Mouse (Mus musculus): Measurements from ENCODE around the gene Nphp1. TPM values are rescaled to one million over a fixed set of nuclear protein-coding genes. Genes with fewer than 3 reads are reported as not detected.

Gene Nphp1
- polyA plus RNA-seq (2012; rRNA removed), result 21.0 and 25.9 TPM in 2 replicates

DNA sequence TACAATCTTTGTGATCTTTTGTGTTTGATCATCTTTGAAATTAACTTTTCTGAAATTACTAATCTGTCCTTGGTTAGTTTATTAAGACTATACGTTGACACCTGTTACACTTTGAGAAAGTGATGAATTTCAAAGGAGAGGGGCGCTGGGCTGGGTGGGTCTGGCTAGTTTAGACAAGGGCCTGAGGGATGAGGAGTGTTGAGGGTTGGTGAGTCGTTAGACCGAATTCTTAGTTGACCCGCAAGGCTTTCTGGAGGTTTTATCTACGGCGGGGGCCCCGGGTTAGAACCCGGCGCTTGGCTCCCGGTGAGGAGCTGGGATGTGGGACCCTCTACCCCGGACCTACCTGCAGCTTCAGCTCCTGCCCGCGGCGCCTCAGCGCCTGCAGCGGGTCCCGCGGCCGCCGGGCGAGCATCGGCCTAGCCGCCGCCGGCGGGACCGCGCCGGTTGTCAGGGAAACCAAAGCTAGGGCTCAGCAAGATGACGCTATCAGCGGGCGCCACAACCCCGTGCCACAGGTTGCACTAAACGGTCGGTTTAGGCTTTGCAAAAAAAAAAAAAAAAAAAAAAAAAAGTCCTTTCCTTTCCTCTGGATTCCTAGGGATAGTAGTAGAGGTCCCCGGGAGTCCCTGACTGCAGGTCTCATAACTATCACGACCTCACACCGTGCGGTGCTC is at the start of gene Nphp1:
Nphp1 (minus strand) TSS at position 458 of the 677 bp plus-strand sequence.
- Histone ChIP-seq H3K27ac (ENCODE audit: insufficient read depth, low read depth, low read length) (peak within 1 kb of the TSS; percentile 62; the same call in 1 of the 2 replicates), H3K27me3 (replicated peaks; ENCODE audit: control insufficient read depth, insufficient read depth, low read length) (no peaks in the 10 kb centered on the region), H3K4me1 (ENCODE audit: control insufficient read depth, insufficient read depth, low read length) (peaks cover 10% of the 10 kb centered on the region), H3K4me3 (ENCODE audit: insufficient read depth, low read depth, low read length) (peak within 1 kb of the TSS; percentile 69), H3K36me3 (ENCODE audit: control insufficient read depth, insufficient read depth, low read length) (no peaks in the 10 kb centered on the region)
- under 1% methylated on average over 40 of the region's 40 CpGs for WGBS
- TF ChIP-seq POLR2A (IDR thresholded peaks at IDR 0.05; ENCODE audit: low read depth, low read length) (no peak), CTCF (conservative IDR thresholded peaks at IDR 0.05; ENCODE audit: insufficient read depth, insufficient read length, low read depth, low read length) (no peak)
- peak; percentile 91 for DNase-seq

DNA sequence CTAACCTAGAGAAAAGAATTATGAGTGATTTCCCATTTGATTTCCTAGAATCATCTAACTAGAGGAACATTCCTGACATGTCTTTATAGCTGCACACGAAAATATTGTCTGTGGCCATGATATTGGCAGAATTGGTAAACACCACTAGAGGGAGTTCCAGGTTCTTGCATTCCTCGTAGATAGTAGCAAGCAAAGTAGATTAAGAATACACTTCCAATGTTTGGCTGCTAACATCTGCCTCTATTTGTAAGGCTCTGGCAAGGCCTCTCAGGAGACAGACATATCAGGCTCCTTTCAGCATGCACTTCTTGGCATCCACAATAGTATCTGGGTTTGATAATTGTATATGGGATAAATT is 44.1 kb upstream of the Nphp1 start:
- no peak overlapping the region for H3K27ac ChIP-seq (ENCODE audit: insufficient read depth, low read depth, low read length)
- no peaks in the 10 kb centered on the region for H3K36me3 ChIP-seq (ENCODE audit: control insufficient read depth, insufficient read depth, low read length)
- DNase-seq, result peak; percentile 41
- TF ChIP-seq POLR2A (IDR thresholded peaks at IDR 0.05; ENCODE audit: low read depth, low read length) (no peak), CTCF (conservative IDR thresholded peaks at IDR 0.05; ENCODE audit: insufficient read depth, insufficient read length, low read depth, low read length) (no peak)
- H3K4me1 ChIP-seq (ENCODE audit: control insufficient read depth, insufficient read depth, low read length), result no peaks in the 10 kb centered on the region; the same call in 1 of the 2 replicates
- H3K27me3 ChIP-seq (replicated peaks; ENCODE audit: control insufficient read depth, insufficient read depth, low read length), result no peaks in the 10 kb centered on the region
- H3K4me3 ChIP-seq (ENCODE audit: insufficient read depth, low read depth, low read length), result no peak overlapping the region
- WGBS, result 6% methylated on average over 2 of the region's 2 CpGs

DNA sequence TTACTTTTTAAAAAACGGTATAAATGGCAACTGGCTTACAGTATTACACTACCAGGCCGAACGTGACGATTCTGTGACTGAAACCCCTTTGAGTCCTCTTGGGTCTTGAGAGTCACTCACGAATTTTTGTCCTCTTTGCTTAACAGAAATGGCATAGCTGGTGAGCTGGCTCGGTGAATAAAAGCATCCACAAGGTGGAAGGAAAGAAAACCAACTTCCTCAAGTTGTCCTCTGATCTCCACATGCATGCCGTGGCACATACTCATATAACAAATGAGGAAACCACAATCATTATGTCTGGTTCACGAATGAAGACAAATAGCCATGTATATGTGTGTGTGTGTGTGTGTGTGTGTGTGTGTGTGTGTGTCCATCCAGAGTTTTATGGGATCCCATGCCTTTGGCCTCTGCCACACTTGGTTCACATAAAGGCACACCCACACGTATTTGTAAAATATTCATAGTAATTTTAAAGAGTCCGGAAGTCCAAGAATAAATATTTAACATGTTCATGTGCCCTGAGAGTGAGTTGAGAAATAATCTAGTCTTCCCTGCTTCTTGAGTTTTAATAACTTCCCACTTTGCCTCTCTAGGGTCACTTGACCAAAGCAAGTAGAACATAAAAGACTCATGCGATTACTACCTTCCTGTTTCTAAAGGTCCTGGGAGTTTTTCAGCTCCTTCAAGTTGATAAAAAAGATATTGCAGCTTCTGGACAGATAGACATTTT is 43.6 kb upstream of the Nphp1 start:
- Histone ChIP-seq H3K36me3 (ENCODE audit: control insufficient read depth, insufficient read depth, low read length) (no peaks in the 10 kb centered on the region), H3K4me3 (ENCODE audit: insufficient read depth, low read depth, low read length) (peak overlapping the region; percentile 24), H3K4me1 (ENCODE audit: control insufficient read depth, insufficient read depth, low read length) (no peaks in the 10 kb centered on the region; the same call in 1 of the 2 replicates), H3K27ac (ENCODE audit: insufficient read depth, low read depth, low read length) (no peak overlapping the region), H3K27me3 (replicated peaks; ENCODE audit: control insufficient read depth, insufficient read depth, low read length) (no peaks in the 10 kb centered on the region)
- TF ChIP-seq CTCF (conservative IDR thresholded peaks at IDR 0.05; ENCODE audit: insufficient read depth, insufficient read length, low read depth, low read length) (no peak), POLR2A (IDR thresholded peaks at IDR 0.05; ENCODE audit: low read depth, low read length) (no peak)
- no peak for DNase-seq
- 31% methylated on average over 11 of the region's 11 CpGs for WGBS

DNA sequence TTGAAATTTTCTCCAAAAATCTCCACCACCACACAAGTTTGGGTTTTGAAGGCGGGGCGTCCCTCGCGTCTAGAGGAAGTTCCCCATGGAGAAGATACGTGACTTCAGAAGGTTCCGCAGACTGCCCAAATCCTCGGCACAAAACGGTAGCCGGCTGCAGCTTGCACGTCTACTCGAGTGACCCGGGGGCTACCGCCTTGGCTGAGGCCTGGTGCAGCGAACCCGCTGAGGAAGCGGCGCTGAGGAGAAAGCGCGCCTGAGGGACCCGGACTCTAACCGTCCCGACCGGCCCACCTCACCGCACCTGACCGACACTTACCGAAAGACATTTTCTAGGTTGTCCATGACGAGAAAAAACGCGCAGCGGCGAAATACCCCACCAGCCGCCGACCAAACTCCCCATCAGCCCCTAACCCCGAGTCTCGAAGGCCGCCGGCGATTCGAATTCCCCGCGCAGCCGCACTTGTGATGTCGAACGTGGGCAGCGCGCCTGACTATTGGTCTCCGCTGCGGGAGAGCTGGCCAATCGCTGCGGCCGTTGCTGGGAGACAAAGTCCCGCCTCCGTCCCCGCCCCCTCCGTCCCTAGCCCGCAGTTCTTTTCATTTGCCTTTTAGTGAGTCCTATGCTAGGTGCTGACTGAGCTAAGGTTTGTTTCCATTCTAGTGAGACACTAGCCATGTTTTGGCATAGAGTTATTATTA is 42.9 kb upstream of the Nphp1 start, which contains the start of gene Bub1:
Bub1 (minus strand) TSS at position 465 of the 702 bp plus-strand sequence.
- Histone ChIP-seq H3K36me3 (ENCODE audit: control insufficient read depth, insufficient read depth, low read length) (no peaks in the 10 kb centered on the region), H3K27ac (ENCODE audit: insufficient read depth, low read depth, low read length) (no peak within 1 kb of the TSS), H3K27me3 (replicated peaks; ENCODE audit: control insufficient read depth, insufficient read depth, low read length) (no peaks in the 10 kb centered on the region), H3K4me1 (ENCODE audit: control insufficient read depth, insufficient read depth, low read length) (no peaks in the 10 kb centered on the region; the same call in 1 of the 2 replicates), H3K4me3 (ENCODE audit: insufficient read depth, low read depth, low read length) (peak within 1 kb of the TSS; percentile 47)
- TF ChIP-seq CTCF (conservative IDR thresholded peaks at IDR 0.05; ENCODE audit: insufficient read depth, insufficient read length, low read depth, low read length) (no peak), POLR2A (IDR thresholded peaks at IDR 0.05; ENCODE audit: low read depth, low read length) (no peak)
- DNase-seq, result peak; percentile 97
- WGBS, result under 1% methylated on average over 56 of the region's 56 CpGs

DNA sequence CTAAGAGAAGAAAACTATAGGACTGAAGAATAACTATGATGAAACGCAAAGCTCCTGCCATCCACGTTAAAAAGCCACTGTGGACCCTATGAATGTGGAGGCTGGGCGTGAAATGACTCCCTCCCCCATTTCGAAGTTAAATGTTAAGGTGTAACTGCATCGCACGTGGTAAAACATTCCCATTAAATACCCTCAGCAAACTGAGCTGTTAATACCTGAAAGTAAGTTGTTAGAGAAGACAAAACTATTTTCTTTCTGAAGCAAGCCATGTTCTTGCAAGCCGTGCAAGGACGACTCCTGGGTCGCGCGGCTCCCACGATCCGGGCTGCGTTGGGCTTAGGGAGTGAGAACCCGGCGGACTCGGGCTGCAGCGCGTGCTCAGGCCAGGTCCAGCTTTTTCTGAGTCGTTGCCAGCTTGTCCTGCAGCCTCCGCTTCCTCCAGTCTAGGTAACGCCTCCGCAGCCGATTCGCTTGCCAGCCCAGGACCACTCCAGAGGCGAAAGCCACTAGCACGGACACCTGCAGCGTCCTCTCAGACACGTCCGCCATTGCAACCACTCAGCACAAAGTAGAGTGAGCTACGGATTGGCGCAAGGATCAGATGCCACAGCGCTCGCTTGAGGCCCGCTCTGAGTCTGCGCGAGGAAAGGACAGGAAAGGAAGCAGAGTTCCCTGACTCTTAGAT is 3.4 kb upstream of the Nphp1 start, which contains the start of gene Mtln:
Mtln (minus strand) TSS at position 570 of the 685 bp plus-strand sequence.
- Histone ChIP-seq H3K27me3 (replicated peaks; ENCODE audit: control insufficient read depth, insufficient read depth, low read length) (no peaks in the 10 kb centered on the region), H3K4me1 (ENCODE audit: control insufficient read depth, insufficient read depth, low read length) (peaks cover 10% of the 10 kb centered on the region), H3K27ac (ENCODE audit: insufficient read depth, low read depth, low read length) (peak within 1 kb of the TSS; percentile 67), H3K4me3 (ENCODE audit: insufficient read depth, low read depth, low read length) (peak within 1 kb of the TSS; percentile 87), H3K36me3 (ENCODE audit: control insufficient read depth, insufficient read depth, low read length) (no peaks in the 10 kb centered on the region)
- peak; percentile 95 for DNase-seq
- 3% methylated on average over 37 of the region's 37 CpGs for WGBS
- TF ChIP-seq CTCF (conservative IDR thresholded peaks at IDR 0.05; ENCODE audit: insufficient read depth, insufficient read length, low read depth, low read length), result no peak
- peak; percentile 88 for TF ChIP-seq POLR2A (IDR thresholded peaks at IDR 0.05; ENCODE audit: low read depth, low read length)

DNA sequence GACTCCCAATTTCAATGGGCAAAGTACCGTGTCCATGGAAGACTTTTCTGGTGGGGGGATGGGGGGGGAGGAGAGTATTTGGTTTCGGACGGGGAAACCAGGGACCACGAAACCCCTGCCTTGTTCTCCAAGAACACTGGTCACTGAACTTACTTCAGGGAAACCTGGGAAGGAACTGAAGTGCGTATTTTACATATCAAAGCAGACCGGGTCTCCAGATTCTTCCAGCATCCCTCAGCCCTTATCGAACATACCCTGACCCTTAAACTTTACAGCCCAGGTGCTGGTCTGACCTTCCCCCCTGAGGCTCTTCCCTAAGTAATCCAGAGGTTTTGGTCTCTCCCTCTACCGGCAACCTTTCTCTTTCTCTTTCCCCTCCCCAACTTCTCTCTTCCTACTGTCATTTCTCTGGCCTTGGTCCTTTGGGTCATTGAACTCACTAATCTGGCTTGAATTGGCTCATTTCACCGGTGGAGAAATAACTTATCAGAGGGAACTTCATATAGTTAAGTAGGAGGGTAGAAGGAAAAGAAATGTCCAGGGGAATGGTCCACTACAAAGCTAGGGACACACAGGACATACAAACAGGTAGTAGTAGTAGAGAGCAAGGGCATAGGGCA is 1.1 kb upstream of the Nphp1 start:
- H3K27ac ChIP-seq (ENCODE audit: insufficient read depth, low read depth, low read length), result no peak overlapping the region
- no peaks in the 10 kb centered on the region for H3K27me3 ChIP-seq (replicated peaks; ENCODE audit: control insufficient read depth, insufficient read depth, low read length)
- H3K4me3 ChIP-seq (ENCODE audit: insufficient read depth, low read depth, low read length), result no peak overlapping the region
- peaks cover 10% of the 10 kb centered on the region for H3K4me1 ChIP-seq (ENCODE audit: control insufficient read depth, insufficient read depth, low read length)
- no peak for DNase-seq
- TF ChIP-seq CTCF (conservative IDR thresholded peaks at IDR 0.05; ENCODE audit: insufficient read depth, insufficient read length, low read depth, low read length) (no peak), POLR2A (IDR thresholded peaks at IDR 0.05; ENCODE audit: low read depth, low read length) (no peak)
- WGBS, result 33% methylated on average over 9 of the region's 9 CpGs
- no peaks in the 10 kb centered on the region for H3K36me3 ChIP-seq (ENCODE audit: control insufficient read depth, insufficient read depth, low read length)

Data from kidney, adult 2 months (tissue).